Mouse (Mus musculus): ENCODE measurements at regions not wholly inside any gene's neighbourhood (a gene's known extent, or its start where the extent isn't known, plus 50 kb on each side); places are given as distances from the start of the nearest gene placed in this dataset.

DNA sequence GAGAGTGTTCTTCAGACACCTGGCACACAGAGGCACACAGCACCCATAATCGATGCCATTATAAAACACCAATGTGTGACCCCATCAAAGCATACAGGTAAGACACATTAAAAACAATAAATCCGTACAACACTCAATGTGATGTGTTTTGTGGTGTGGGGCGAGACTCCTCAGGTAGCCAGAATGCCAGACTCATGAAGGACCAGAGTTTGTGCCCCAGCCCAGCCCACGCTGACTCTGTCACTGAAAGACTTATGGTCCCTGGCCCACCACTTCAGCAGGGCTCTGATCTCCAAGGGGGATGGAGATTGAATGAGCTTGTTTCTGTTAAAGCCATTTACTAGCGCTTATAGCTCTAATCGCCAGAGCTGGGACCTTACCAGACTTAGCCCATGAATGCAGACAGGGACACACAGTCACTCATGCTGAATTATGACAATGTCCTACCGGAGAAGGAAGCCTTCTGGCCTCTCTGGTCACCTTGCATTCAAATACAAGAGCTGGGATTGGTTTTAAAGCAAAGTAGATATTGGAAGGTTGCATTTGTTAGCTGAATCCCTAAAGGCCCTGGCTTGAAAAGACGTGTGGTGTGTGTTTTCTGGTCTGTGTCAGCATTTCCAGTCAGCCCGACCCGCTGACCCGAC, 112.1 kb upstream of the Cpm start:
- no peaks in the 10 kb centered on the region for H3K27me3 ChIP-seq (replicated peaks; ENCODE audit: control insufficient read depth, insufficient read depth, low read length)
- H3K4me3 ChIP-seq (ENCODE audit: low read depth, low read length) = no peak overlapping the region
- no peaks in the 10 kb centered on the region for H3K9me3 ChIP-seq (ENCODE audit: control insufficient read depth, low read length)
- H3K27ac ChIP-seq (ENCODE audit: low read depth) = no peak overlapping the region
- H3K4me1 ChIP-seq (replicated peaks; ENCODE audit: control insufficient read depth, insufficient read depth, low read length) = peaks cover 6% of the 10 kb centered on the region; the same call in 1 of the 2 replicates
- H3K9ac ChIP-seq (ENCODE audit: low read length) = no peak overlapping the region
- no peaks in the 10 kb centered on the region for H3K36me3 ChIP-seq (ENCODE audit: control insufficient read depth, insufficient read depth, low read length)
- H3K4me2 ChIP-seq (ENCODE audit: low read length) = 0 out of 2 replicates have a peak overlapping the region, but pooled peaks have one; percentile 13
- ATAC-seq (replicated peaks; ENCODE audit: low FRiP score, low TSS enrichment, low read depth) = no peak
- 41% methylated on average over 11 of the region's 11 CpGs for WGBS
- DNase-seq (ENCODE audit: low spot score) = no peak

DNA sequence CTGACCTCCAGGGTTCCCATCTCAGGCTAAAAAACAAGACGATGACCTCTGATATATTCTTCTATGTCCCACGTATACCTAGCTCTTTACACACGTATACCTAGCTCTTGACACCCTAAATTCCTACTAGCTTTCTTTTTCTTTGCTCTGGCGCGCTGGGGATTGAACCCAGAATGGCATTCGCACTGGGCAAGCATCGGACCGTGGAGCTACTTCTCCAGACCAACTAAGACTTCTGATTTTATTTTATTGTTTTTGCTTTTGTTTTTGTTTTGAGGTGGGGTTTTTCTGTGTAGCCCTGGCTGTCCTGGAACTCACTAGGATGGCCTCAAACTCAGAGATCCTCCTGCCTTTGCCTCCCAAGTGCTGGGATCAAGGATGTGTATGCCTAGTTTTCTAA, 112.8 kb upstream of the Cpm start:
- no peak for ATAC-seq (replicated peaks; ENCODE audit: low FRiP score, low TSS enrichment, low read depth)
- no peak for DNase-seq (ENCODE audit: low spot score)
- WGBS = 85% methylated on average over 8 of the region's 8 CpGs
- no peak overlapping the region for H3K27ac ChIP-seq (ENCODE audit: low read depth)
- no peak overlapping the region for H3K4me2 ChIP-seq (ENCODE audit: low read length)
- no peak overlapping the region for H3K4me3 ChIP-seq (ENCODE audit: low read depth, low read length)
- peaks cover 6% of the 10 kb centered on the region; the same call in 1 of the 2 replicates for H3K4me1 ChIP-seq (replicated peaks; ENCODE audit: control insufficient read depth, insufficient read depth, low read length)
- H3K36me3 ChIP-seq (ENCODE audit: control insufficient read depth, insufficient read depth, low read length) = no peaks in the 10 kb centered on the region
- no peaks in the 10 kb centered on the region for H3K9me3 ChIP-seq (ENCODE audit: control insufficient read depth, low read length)
- no peaks in the 10 kb centered on the region for H3K27me3 ChIP-seq (replicated peaks; ENCODE audit: control insufficient read depth, insufficient read depth, low read length)
- no peak overlapping the region for H3K9ac ChIP-seq (ENCODE audit: low read length)

DNA sequence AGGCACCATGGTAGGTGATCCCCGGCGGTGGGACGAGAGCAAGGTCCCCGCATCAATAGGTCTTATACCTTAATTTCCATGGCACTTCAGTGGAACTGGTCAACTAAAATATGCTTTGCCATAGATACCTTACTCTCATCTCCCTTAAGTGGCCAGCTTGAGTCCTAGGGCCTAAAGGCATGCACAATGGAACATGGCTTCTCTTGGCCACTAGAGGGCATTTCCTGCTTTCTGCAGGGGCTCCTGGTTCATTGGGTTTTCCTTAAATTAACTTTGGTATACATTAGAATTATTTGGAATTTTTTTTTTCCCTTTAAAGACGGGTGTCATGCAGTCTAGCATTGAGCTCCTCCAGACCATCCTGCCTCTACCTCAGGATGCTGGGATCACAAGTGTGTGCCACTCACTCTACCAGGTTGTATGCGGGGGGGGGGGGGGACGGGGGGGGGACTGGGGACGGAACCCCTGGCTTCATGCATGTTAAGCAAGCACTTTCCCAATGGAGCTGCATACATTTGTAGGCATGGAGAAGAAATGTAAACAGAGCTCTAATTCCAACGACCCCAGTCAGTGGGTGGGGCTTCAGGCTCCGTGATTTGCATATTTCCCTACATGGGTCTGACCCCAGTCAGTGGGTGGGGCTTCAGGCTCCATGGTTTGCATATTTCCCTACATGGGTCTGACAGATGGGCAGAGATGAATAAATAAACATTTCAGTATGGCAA, 113.4 kb upstream of the Cpm start:
- peaks cover 6% of the 10 kb centered on the region; the same call in 1 of the 2 replicates for H3K4me1 ChIP-seq (replicated peaks; ENCODE audit: control insufficient read depth, insufficient read depth, low read length)
- H3K9ac ChIP-seq (ENCODE audit: low read length) = no peak overlapping the region
- DNase-seq (ENCODE audit: low spot score) (no peak), ATAC-seq (replicated peaks; ENCODE audit: low FRiP score, low TSS enrichment, low read depth) (no peak)
- H3K27ac ChIP-seq (ENCODE audit: low read depth) = no peak overlapping the region
- H3K36me3 ChIP-seq (ENCODE audit: control insufficient read depth, insufficient read depth, low read length) = no peaks in the 10 kb centered on the region
- no peak overlapping the region for H3K4me3 ChIP-seq (ENCODE audit: low read depth, low read length)
- no peak overlapping the region for H3K4me2 ChIP-seq (ENCODE audit: low read length)
- 65% methylated on average over 10 of the region's 10 CpGs for WGBS
- H3K27me3 ChIP-seq (replicated peaks; ENCODE audit: control insufficient read depth, insufficient read depth, low read length) = no peaks in the 10 kb centered on the region
- no peaks in the 10 kb centered on the region for H3K9me3 ChIP-seq (ENCODE audit: control insufficient read depth, low read length)

DNA sequence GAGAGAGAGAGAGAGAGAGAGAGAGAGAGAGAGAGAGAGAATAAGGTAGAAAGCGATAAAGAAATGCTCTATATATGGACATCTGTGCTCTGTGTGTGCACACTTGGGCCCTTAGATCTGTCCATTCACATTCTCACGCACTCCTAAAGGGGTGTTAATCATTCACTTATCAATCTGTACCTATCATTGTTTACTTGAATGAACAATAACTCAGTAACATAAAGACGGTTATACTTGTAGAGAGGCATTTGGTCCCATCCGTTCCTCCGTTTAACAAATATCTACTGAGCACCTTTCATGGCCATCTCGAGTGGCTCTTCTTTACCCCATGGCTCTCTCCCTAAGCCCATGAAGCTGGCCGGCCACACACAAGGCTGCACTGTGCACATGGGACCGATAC, 114.3 kb upstream of the Cpm start:
- DNase-seq (ENCODE audit: low spot score) (no peak), ATAC-seq (replicated peaks; ENCODE audit: low FRiP score, low TSS enrichment, low read depth) (no peak)
- Histone ChIP-seq H3K36me3 (ENCODE audit: control insufficient read depth, insufficient read depth, low read length) (no peaks in the 10 kb centered on the region), H3K27me3 (replicated peaks; ENCODE audit: control insufficient read depth, insufficient read depth, low read length) (no peaks in the 10 kb centered on the region), H3K4me3 (ENCODE audit: low read depth, low read length) (no peak overlapping the region), H3K27ac (ENCODE audit: low read depth) (no peak overlapping the region), H3K9ac (ENCODE audit: low read length) (no peak overlapping the region), H3K4me2 (ENCODE audit: low read length) (no peak overlapping the region), H3K9me3 (ENCODE audit: control insufficient read depth, low read length) (no peaks in the 10 kb centered on the region), H3K4me1 (replicated peaks; ENCODE audit: control insufficient read depth, insufficient read depth, low read length) (peaks cover 6% of the 10 kb centered on the region; the same call in 1 of the 2 replicates)
- WGBS = 92% methylated on average over 8 of the region's 8 CpGs

DNA sequence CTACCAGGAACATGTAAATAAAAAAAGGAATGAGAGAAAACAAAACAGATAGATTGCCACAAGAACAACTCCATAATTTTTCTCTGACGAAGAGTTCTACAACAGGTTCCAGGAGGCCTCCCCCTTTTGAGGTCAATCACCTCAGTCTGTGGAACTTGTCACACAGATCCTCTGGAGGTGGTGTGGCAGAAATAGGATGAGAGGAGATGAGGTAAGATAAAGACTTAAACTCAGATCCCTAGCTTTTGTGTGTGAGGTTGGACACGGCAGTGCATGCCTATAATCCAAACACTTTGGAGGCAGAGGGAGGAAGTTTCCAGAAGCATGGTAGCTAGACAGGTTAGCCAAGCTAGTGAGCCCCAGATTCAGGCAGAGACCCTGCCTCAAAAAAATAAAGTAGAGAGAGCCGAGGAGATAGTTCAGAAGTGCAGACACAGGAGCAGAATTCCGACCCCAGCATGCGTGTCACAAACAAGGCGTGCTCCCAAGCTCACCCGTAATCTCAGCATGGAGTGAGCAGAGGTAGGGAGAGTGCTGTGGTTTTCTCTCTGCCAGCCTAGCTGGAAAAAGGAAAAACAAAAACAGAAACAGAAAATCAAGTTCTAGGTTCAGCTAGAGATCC, 115.3 kb upstream of the Cpm start:
- Histone ChIP-seq H3K4me2 (ENCODE audit: low read length) (no peak overlapping the region), H3K9ac (ENCODE audit: low read length) (no peak overlapping the region), H3K9me3 (ENCODE audit: control insufficient read depth, low read length) (no peaks in the 10 kb centered on the region), H3K27me3 (replicated peaks; ENCODE audit: control insufficient read depth, insufficient read depth, low read length) (no peaks in the 10 kb centered on the region), H3K4me1 (replicated peaks; ENCODE audit: control insufficient read depth, insufficient read depth, low read length) (peaks cover 6% of the 10 kb centered on the region; the same call in 1 of the 2 replicates), H3K36me3 (ENCODE audit: control insufficient read depth, insufficient read depth, low read length) (no peaks in the 10 kb centered on the region), H3K4me3 (ENCODE audit: low read depth, low read length) (no peak overlapping the region), H3K27ac (ENCODE audit: low read depth) (no peak overlapping the region)
- ATAC-seq (replicated peaks; ENCODE audit: low FRiP score, low TSS enrichment, low read depth) (no peak), DNase-seq (ENCODE audit: low spot score) (no peak)
- 84% methylated on average over 7 of the region's 7 CpGs for WGBS

DNA sequence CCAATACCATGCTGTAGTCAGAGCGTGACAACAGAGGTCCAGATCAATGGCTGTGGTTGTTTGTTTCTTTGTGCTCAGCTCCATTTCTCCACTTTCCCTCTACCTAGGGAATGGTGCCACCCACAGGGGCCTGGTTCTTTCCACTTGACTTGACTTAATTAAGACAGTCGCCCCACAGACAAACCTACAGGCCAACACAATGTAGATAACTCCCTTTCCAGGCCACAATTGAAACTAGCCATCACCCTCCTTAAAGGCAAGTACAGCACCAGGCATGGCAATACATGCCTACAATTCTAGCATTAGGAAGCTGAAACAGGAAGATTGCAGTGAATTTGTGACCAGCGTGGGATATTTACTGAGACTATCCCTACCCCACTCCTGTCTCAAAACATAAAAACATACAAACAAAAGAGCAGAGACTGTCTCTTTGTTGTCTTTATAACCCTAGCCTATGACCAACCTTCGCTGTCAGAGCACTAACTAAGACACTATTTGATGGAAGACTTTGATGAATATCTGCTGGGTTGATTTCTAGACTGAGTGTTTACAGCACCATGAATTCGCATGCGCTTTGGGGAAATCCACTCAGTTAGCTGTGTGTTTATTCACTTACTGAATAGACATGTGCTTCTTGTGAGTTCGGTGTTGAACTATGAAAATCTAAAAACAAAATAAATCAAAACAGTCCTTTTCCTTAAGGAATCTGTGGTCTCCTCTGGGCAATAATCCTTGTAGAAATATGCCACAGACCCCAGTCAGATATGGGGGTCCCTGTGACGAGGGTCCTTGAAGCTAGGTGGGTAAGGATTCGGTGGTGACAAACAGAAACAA, 116.7 kb upstream of the Cpm start:
- Histone ChIP-seq H3K4me1 (replicated peaks; ENCODE audit: control insufficient read depth, insufficient read depth, low read length) (peaks cover 4% of the 10 kb centered on the region; the same call in 1 of the 2 replicates), H3K27ac (ENCODE audit: low read depth) (no peak overlapping the region), H3K4me3 (ENCODE audit: low read depth, low read length) (no peak overlapping the region), H3K27me3 (replicated peaks; ENCODE audit: control insufficient read depth, insufficient read depth, low read length) (no peaks in the 10 kb centered on the region), H3K4me2 (ENCODE audit: low read length) (no peak overlapping the region), H3K36me3 (ENCODE audit: control insufficient read depth, insufficient read depth, low read length) (no peaks in the 10 kb centered on the region), H3K9ac (ENCODE audit: low read length) (no peak overlapping the region), H3K9me3 (ENCODE audit: control insufficient read depth, low read length) (no peaks in the 10 kb centered on the region)
- ATAC-seq (replicated peaks; ENCODE audit: low FRiP score, low TSS enrichment, low read depth) (no peak), DNase-seq (ENCODE audit: low spot score) (no peak)
- WGBS = 85% methylated on average over 9 of the region's 9 CpGs

DNA sequence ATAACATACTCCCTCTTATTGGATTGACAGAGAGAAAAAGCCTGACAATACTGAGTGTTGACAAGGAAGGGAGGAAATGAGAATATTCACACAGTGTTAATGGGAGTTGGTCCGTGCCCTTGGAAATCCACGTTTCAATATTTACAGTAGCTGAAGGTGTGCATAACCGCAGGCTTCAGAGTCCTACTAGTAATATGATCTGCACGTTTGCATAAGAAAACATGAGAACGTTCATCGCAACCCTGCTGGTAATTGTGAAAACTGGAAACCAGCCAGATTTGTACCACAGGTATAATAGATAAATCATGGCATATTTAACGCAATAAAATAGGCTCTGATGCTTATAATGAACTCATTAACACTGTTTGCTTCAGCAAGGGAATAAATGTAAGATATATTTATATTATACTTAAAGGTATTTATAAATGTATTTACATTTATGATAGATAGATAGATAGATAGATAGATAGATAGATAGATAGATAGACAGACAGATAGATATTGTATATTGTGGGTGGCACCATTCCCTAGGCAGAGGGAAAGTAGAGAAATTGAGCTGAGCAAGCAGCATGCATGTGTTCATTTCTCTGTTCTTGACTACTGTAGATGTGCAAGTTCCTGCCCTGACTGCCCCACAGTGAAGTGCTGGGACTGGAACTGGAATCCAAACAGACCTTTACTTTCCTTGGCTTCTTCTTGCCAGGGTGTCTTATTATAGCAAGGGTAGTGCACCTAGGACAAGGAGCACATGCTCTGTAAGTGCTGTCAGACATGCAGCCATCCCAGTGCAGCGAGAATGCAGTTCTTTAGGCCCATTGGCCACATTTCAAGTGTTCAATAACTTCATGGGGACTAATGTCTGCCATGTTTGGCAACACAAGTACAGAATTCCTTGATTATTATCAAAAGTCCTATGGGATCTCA, 117.6 kb upstream of the Cpm start:
- no peak for DNase-seq (ENCODE audit: low spot score)
- no peak for ATAC-seq (replicated peaks; ENCODE audit: low FRiP score, low TSS enrichment, low read depth)
- H3K4me3 ChIP-seq (ENCODE audit: low read depth, low read length) = no peak overlapping the region
- no peak overlapping the region for H3K27ac ChIP-seq (ENCODE audit: low read depth)
- no peaks in the 10 kb centered on the region for H3K36me3 ChIP-seq (ENCODE audit: control insufficient read depth, insufficient read depth, low read length)
- no peaks in the 10 kb centered on the region for H3K9me3 ChIP-seq (ENCODE audit: control insufficient read depth, low read length)
- H3K4me2 ChIP-seq (ENCODE audit: low read length) = no peak overlapping the region
- no peaks in the 10 kb centered on the region for H3K27me3 ChIP-seq (replicated peaks; ENCODE audit: control insufficient read depth, insufficient read depth, low read length)
- H3K4me1 ChIP-seq (replicated peaks; ENCODE audit: control insufficient read depth, insufficient read depth, low read length) = no peaks in the 10 kb centered on the region
- H3K9ac ChIP-seq (ENCODE audit: low read length) = no peak overlapping the region
- 74% methylated on average over 8 of the region's 8 CpGs for WGBS

All from intestine, embryonic 14.5 days (tissue).